Mouse (Mus musculus) forebrain, embryonic 11.5 days (tissue): ENCODE data around the gene Acer3. TPM values are rescaled to one million over a fixed set of nuclear protein-coding genes. Genes with fewer than 3 reads are reported as not detected.

Experiments
- ATAC-seq: fragments of 200-750 bp; cut with Nextera tagmentation; replicated peaks from 2 replicates; pipeline ENCODE4 v1.8.0; 2017; ENCODE audit warnings: moderate TSS enrichment; ENCODE audit not compliant: low FRiP score
- DNase-seq: peaks from one replicate; pipeline ENCODE4 v3.0.0-alpha.2; 2017; ENCODE audit warnings: low spot score
- H3K27ac ChIP-seq: fragments of 300-500 bp; sonication (generic); 2 replicates; pipeline ENCODE4 v1.5.1; 2014; ENCODE audit warnings: low read depth, low read length
- H3K27me3 ChIP-seq: fragments of 300-500 bp; sonication (generic); 2 replicates; pipeline ENCODE4 v1.6.1; 2014; ENCODE audit warnings: mild to moderate bottlenecking, low read length, mixed read lengths; ENCODE audit not compliant: control insufficient read depth, insufficient read depth
- H3K36me3 ChIP-seq: fragments of 300-500 bp; sonication (generic); 2 replicates; pipeline ENCODE4 v1.6.1; 2014; ENCODE audit warnings: mild to moderate bottlenecking, low read length, moderate library complexity, mixed read lengths; ENCODE audit not compliant: control insufficient read depth, insufficient read depth
- H3K4me1 ChIP-seq: fragments of 300-500 bp; sonication (generic); replicated peaks from 2 replicates; pipeline ENCODE4 v1.6.1; 2014; ENCODE audit warnings: low read length, mixed read lengths; ENCODE audit not compliant: control insufficient read depth, insufficient read depth
- H3K4me2 ChIP-seq: fragments of 300-500 bp; sonication (generic); 2 replicates; pipeline ENCODE4 v1.6.1; 2014; ENCODE audit warnings: low read depth, mild to moderate bottlenecking, low read length, moderate library complexity, mixed read lengths; ENCODE audit not compliant: severe bottlenecking
- H3K4me3 ChIP-seq: fragments of 300-500 bp; sonication (generic); 2 replicates; pipeline ENCODE4 v1.5.1; 2014; ENCODE audit warnings: low read depth, low read length
- H3K9ac ChIP-seq: fragments of 300-500 bp; sonication (generic); 2 replicates; pipeline ENCODE4 v1.6.1; 2014; ENCODE audit warnings: low read length
- H3K9me3 ChIP-seq: fragments of 300-500 bp; sonication (generic); 2 replicates; pipeline ENCODE4 v1.6.1; 2016; ENCODE audit warnings: low read length, mixed read lengths; ENCODE audit not compliant: control insufficient read depth
- WGBS: fragments of 180-500 bp; shearing (Covaris S2); extraction: QIAGEN DNeasy Blood & Tissue Kit; methylation state at CpG from one replicate; pipeline ENCODE4 v1.1.7; 2014; 5-methylcytosine and 5-hydroxymethylcytosine counted together
- polyA plus RNA-seq: library from polyadenylated mRNA; unstranded; fragments of >200 nt; fragmentation: Nextera tagmentation; extraction: Ambion mirVana; gene quantifications from 2 replicates; pipeline ENCODE4 v1.2.1, GENCODE M21; 2014

Gene Acer3
- polyA plus RNA-seq, 1 experiment from 2014 or later, result 16.5 TPM

DNA sequence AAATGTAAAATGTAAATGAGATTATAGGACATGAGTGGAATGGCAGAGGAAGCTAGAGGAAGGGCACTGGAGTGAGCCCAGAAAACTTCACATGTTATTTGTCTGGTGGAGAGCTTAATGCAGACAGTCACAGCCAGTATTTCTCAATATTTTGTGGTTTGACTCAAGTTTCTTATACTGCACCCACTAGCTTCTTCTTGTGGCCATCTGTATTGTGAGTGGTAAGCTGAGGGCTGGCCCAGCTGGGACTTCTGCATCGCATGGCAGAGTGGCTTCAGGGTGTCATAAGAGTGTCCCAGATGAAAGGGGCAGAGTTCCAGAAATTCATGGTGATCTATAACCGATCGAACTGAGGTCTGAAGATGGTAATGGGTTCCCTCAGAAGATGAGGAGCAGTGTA is 120.6 kb downstream of the Acer3 start:
- ATAC-seq (no peak), DNase-seq (no peak)
- Histone ChIP-seq H3K4me1 (no peaks in the 10 kb centered on the region), H3K27me3 (peaks cover 9% of the 10 kb centered on the region), H3K4me3 (no peak overlapping the region), H3K36me3 (no peaks in the 10 kb centered on the region), H3K27ac (no peak overlapping the region), H3K9me3 (no peaks in the 10 kb centered on the region), H3K9ac (no peak overlapping the region), H3K4me2 (no peak overlapping the region)
- 79% methylated on average over 3 of the region's 3 CpGs for WGBS

DNA sequence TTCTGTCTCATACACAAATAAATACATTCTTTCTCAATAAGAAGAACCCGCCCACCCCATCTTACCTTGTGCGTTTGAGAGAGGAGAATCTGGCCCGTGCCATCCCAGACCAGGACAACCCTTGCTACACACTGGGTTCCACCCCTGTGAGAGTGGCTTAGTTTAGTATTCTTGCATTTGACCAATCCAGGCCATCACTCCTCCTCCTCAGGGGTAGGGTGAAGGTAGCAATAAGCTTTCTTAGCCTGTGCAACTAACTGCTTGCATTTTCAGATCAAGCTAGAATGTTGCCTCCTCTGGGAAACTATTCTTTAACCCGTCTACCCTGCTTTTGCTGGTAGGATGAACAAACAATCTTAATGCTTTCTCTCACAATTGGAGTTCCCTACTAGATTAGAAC is 121.6 kb downstream of the Acer3 start, which contains the start of gene B3gnt6:
Gene B3gnt6, minus strand, starts transcription at position 101 of the 400 bp plus-strand sequence.
- Histone ChIP-seq H3K4me2 (no peak within 1 kb of the TSS), H3K9ac (no peak within 1 kb of the TSS), H3K4me1 (0 out of 2 replicates have a peak, but pooled peaks cover under 1% of the 10 kb centered on the region), H3K27me3 (peaks cover 19% of the 10 kb centered on the region), H3K9me3 (no peaks in the 10 kb centered on the region), H3K27ac (no peak within 1 kb of the TSS), H3K4me3 (no peak within 1 kb of the TSS), H3K36me3 (no peaks in the 10 kb centered on the region)
- WGBS, result 92% methylated on average over 4 of the region's 4 CpGs
- DNase-seq (no peak), ATAC-seq (no peak)

DNA sequence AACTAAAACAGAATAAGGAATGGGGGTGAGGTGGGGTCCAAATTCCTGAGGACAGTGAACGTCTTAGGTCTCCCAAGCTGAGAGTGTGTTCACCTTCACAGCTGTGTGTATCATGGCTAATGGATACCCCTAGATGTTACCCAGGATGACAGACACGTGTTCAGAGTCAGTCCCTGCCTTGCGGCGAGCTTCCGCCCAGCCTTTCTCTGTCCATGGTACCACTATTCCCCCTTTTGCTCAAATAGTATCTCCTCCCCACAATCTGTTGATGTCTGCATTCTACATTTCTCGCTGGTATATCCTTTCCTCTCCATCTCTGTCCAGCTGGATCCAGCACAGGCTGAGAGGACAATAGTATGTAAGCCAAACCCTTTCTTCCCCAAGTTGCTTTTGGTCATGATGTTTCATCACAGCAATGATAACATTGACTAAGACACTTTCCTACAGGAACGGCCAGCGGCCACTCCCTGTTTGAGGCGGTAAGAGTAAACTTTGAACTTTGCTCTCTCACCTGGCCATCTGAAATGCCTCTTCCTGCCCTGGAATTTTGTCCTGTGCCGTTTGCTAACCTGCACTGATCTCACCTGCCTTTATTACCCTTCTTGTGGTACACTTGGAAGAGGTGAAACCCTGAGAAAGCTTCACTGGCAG is 125.7 kb downstream of the Acer3 start:
- Histone ChIP-seq H3K9me3 (no peaks in the 10 kb centered on the region), H3K9ac (no peak overlapping the region), H3K36me3 (no peaks in the 10 kb centered on the region), H3K4me3 (no peak overlapping the region), H3K27me3 (peaks cover 49% of the 10 kb centered on the region), H3K4me2 (no peak overlapping the region), H3K27ac (no peak overlapping the region), H3K4me1 (peaks cover 11% of the 10 kb centered on the region; the same call in 1 of the 2 replicates)
- 42% methylated on average over 10 of the region's 10 CpGs for WGBS
- DNase-seq (no peak), ATAC-seq (no peak)

DNA sequence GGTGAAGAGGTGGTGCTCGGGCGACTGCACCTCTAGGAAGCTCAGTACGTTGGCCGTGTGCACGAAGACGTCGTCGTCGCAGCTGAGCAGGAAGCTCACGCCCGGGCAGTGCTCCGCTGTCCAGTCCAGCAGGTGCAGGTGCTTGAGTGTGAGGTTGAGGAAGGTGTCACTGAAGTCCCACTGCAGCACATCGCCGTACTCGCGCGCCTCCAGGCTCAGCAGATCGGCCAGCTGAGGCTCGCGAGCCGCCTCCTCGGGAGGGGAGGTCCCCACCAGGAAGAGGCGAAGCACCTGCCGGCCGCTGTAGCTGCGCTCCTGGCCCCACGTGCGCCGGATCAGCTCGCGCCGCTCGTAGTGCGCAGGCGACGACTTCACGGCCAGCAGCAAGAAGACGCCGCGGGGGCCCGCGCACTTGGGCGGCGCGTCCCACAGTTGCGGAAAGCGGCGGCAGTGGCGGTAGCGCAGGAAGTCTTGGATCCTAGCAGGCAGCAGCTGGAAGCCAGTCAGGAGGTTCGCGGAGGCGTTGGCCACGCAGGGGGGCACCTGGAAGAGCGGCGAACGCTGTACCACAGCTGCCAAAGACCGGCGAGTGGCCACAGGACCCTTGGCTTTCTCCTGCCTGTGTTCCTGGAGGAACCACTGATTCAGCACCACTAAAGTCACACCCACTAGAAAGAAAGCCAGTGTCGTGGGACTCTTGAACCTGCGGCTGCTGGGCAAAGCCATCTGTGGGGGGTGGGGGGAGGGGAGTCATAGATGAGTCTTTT is 126.8 kb downstream of the Acer3 start:
- 2% methylated on average over 61 of the region's 61 CpGs for WGBS
- Histone ChIP-seq H3K27me3 (peaks cover 57% of the 10 kb centered on the region), H3K9ac (peak overlapping the region; percentile 29), H3K27ac (no peak overlapping the region), H3K4me1 (peaks cover 11% of the 10 kb centered on the region; the same call in 1 of the 2 replicates), H3K36me3 (no peaks in the 10 kb centered on the region), H3K4me2 (peak overlapping the region; percentile 70), H3K9me3 (no peaks in the 10 kb centered on the region), H3K4me3 (peak overlapping the region; percentile 32)
- peak; percentile 71 for DNase-seq
- ATAC-seq, result peak; percentile 45

DNA sequence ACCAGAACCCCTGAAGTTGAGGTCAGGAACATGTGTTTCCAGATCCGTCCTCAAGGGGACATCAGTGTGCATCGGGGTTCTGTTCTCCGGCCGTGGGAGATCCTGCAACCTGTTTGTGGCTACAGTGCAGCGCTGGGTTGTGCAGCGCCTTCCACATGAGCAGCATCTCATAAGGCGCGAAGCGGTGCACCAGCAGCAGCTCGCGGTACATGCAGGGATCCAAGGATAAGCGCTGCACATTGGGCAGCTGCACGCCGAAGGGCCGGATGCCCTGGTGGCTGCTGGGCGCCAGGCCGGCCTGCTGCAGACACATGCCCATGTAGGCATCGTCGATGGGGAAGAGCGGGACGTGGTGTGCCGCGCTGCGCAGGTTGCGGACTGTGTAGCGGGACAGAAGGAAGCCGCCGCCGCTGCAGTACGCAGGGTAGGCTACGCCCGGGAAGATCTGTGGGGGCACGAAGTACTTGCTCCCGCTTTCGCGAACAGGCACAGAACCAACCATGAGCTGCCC is 127.4 kb downstream of the Acer3 start:
- no peaks in the 10 kb centered on the region for H3K36me3 ChIP-seq
- H3K4me1 ChIP-seq, result peaks cover 11% of the 10 kb centered on the region; the same call in 1 of the 2 replicates
- no peaks in the 10 kb centered on the region for H3K9me3 ChIP-seq
- peak overlapping the region; percentile 70 for H3K4me2 ChIP-seq
- WGBS, result 6% methylated on average over 36 of the region's 36 CpGs
- H3K9ac ChIP-seq, result peak overlapping the region; percentile 29
- H3K4me3 ChIP-seq, result peak overlapping the region; percentile 32
- ATAC-seq (peak; percentile 68), DNase-seq (peak; percentile 74)
- peaks cover 62% of the 10 kb centered on the region for H3K27me3 ChIP-seq
- no peak overlapping the region for H3K27ac ChIP-seq

DNA sequence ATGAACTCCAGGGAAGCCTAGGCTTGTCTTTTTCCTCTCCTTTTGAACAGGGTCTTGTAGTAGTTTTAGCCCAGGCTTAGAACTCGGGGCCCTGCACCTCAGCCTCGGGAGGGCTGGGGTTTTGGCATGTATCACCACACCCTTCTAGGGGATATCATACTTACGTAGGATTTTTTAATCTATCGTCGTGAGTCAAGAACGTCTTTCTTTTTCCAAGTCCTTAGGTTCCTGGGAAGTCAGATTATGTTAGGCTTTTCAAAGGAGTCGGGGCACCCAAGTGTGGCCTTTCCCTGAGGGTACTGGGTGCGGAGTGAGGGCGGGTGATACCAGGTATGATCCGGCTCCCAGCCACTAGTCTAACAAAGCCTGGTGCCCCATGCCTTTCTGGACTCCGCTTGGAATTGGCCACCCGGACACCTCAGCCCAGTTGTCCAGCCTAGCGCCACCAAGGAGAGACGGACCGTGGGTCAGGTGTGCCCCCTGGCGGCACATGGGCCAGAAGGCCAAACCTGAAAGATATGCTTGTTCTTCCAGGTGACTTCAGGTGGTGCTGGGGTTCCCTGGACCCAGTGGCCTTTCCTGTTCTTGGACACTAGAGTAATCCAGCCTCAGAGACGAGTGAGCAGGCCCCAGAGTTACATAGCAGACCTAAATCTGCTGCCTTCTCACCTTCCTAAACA is 129.3 kb downstream of the Acer3 start:
- Histone ChIP-seq H3K9me3 (no peaks in the 10 kb centered on the region), H3K27me3 (peaks cover 62% of the 10 kb centered on the region), H3K4me1 (peaks cover 12% of the 10 kb centered on the region; the same call in 1 of the 2 replicates), H3K4me2 (no peak overlapping the region), H3K4me3 (no peak overlapping the region), H3K36me3 (no peaks in the 10 kb centered on the region), H3K27ac (no peak overlapping the region), H3K9ac (no peak overlapping the region)
- ATAC-seq (no peak), DNase-seq (peak; percentile 57)
- 66% methylated on average over 17 of the region's 17 CpGs for WGBS

DNA sequence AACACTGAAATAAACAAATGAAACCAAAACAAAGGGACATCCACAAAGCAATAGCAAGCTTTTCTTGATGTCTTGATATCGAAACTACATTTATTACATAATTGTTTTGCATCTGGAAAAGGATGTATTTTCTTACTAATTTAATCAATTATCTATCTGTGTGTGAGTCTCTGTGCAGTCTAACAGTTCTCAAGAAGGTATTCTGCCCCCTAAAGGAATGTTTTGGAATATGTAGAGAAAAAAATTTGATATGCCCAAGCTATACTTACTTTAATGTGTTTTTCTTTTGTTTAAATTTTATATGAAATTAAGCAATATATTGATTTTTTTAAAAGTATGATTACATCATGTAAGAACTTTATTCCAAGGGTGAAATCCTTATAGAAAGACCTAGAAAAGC is 130.4 kb downstream of the Acer3 start:
- ATAC-seq, result no peak
- Histone ChIP-seq H3K4me2 (no peak overlapping the region), H3K4me1 (peaks cover 20% of the 10 kb centered on the region; the same call in 1 of the 2 replicates), H3K9ac (no peak overlapping the region), H3K9me3 (no peaks in the 10 kb centered on the region), H3K36me3 (no peaks in the 10 kb centered on the region), H3K4me3 (no peak overlapping the region), H3K27me3 (peaks cover 55% of the 10 kb centered on the region), H3K27ac (no peak overlapping the region)
- DNase-seq, result no peak
- 74% methylated on average over 1 of the region's 1 CpGs for WGBS

DNA sequence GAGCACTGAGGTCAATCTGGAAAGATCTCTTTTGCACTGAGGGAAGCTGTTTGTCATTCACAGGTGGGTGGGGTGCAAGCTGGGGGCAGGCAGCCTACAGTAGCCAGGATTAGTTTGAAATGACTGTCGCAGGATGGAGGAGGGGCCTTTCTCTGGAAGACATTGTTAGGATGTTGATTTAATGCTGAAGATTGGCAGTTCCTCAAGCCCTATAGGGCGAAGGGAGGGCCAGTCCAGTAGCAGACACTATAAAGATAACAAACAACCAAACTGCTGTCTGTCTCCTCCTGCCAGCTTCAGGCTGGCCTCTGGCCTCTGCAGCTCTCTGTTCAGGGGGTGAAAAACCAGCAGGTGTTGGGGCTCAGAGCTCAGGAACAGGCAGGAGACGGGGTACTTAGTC is 131.3 kb downstream of the Acer3 start:
- Histone ChIP-seq H3K4me1 (peaks cover 20% of the 10 kb centered on the region; the same call in 1 of the 2 replicates), H3K9me3 (no peaks in the 10 kb centered on the region), H3K36me3 (no peaks in the 10 kb centered on the region), H3K9ac (no peak overlapping the region), H3K27me3 (peaks cover 47% of the 10 kb centered on the region), H3K4me2 (no peak overlapping the region), H3K4me3 (no peak overlapping the region), H3K27ac (no peak overlapping the region)
- DNase-seq (no peak), ATAC-seq (no peak)
- WGBS, result 61% methylated on average over 3 of the region's 3 CpGs
